Mouse (Mus musculus): ENCODE measurements around the gene Notch1. TPM values are rescaled to one million over a fixed set of nuclear protein-coding genes. Genes with fewer than 3 reads are reported as not detected.
A peak's percentile ranks its signal among the peaks of the same experiment; 100 is the strongest.

Gene Notch1
- polyA plus RNA-seq, 1 experiment, result 159 TPM

- Histone ChIP-seq H3K4me1 (replicated peaks; ENCODE audit: control insufficient read depth, insufficient read depth, low read length) (peaks cover 62% of the 10 kb centered on the region), H3K27ac (ENCODE audit: control insufficient read depth, insufficient read depth, low read length) (no peak overlapping the region), H3K4me3 (ENCODE audit: control insufficient read depth, insufficient read depth, low read length) (no peak overlapping the region), H3K27me3 (ENCODE audit: control insufficient read depth, insufficient read depth, low read length) (no peaks in the 10 kb centered on the region), H3K36me3 (ENCODE audit: control insufficient read depth, insufficient read depth, low read length) (no peaks in the 10 kb centered on the region)
- no peak for TF ChIP-seq POLR2A (IDR thresholded peaks at IDR 0.05; ENCODE audit: control insufficient read depth, extremely low read depth, insufficient read depth, low read length, poor library complexity)
- TF ChIP-seq CTCF (IDR thresholded peaks at IDR 0.05; ENCODE audit: borderline replicate concordance, control insufficient read depth, extremely low read depth, insufficient read depth, low read length, poor library complexity), result no peak
- no peak for DNase-seq
- 67% methylated on average over 9 of the region's 9 CpGs for WGBS
Measured at GRCm38 (mm10) chr2:26553904-26554303, 37.4 kb upstream of the Notch1 start.

GRCm38 (mm10) chr2:26552066-26552465 is 35.6 kb upstream of the Notch1 start:
- H3K36me3 ChIP-seq (ENCODE audit: control insufficient read depth, insufficient read depth, low read length), result no peaks in the 10 kb centered on the region
- no peak for TF ChIP-seq CTCF (IDR thresholded peaks at IDR 0.05; ENCODE audit: borderline replicate concordance, control insufficient read depth, extremely low read depth, insufficient read depth, low read length, poor library complexity)
- no peak for TF ChIP-seq POLR2A (IDR thresholded peaks at IDR 0.05; ENCODE audit: control insufficient read depth, extremely low read depth, insufficient read depth, low read length, poor library complexity)
- H3K27ac ChIP-seq (ENCODE audit: control insufficient read depth, insufficient read depth, low read length), result peak overlapping the region; percentile 63
- peak; percentile 76 for DNase-seq
- H3K4me1 ChIP-seq (replicated peaks; ENCODE audit: control insufficient read depth, insufficient read depth, low read length), result peaks cover 79% of the 10 kb centered on the region
- H3K27me3 ChIP-seq (ENCODE audit: control insufficient read depth, insufficient read depth, low read length), result no peaks in the 10 kb centered on the region
- no peak overlapping the region for H3K4me3 ChIP-seq (ENCODE audit: control insufficient read depth, insufficient read depth, low read length)
- WGBS, result 51% methylated on average over 2 of the region's 2 CpGs

GRCm38 (mm10) chr2:26551446-26551845 is 35.0 kb upstream of the Notch1 start:
- Histone ChIP-seq H3K27ac (ENCODE audit: control insufficient read depth, insufficient read depth, low read length) (peak overlapping the region; percentile 63), H3K4me1 (replicated peaks; ENCODE audit: control insufficient read depth, insufficient read depth, low read length) (peaks cover 79% of the 10 kb centered on the region), H3K36me3 (ENCODE audit: control insufficient read depth, insufficient read depth, low read length) (no peaks in the 10 kb centered on the region), H3K4me3 (ENCODE audit: control insufficient read depth, insufficient read depth, low read length) (no peak overlapping the region), H3K27me3 (ENCODE audit: control insufficient read depth, insufficient read depth, low read length) (no peaks in the 10 kb centered on the region)
- WGBS, result 9% methylated on average over 8 of the region's 8 CpGs
- TF ChIP-seq POLR2A (IDR thresholded peaks at IDR 0.05; ENCODE audit: control insufficient read depth, extremely low read depth, insufficient read depth, low read length, poor library complexity), result no peak; the same call in 1 of the 2 replicates
- peak; percentile 76 for DNase-seq

GRCm38 (mm10) chr2:26550777-26551176 is 34.3 kb upstream of the Notch1 start:
- Histone ChIP-seq H3K36me3 (ENCODE audit: control insufficient read depth, insufficient read depth, low read length) (no peaks in the 10 kb centered on the region), H3K27ac (ENCODE audit: control insufficient read depth, insufficient read depth, low read length) (peak overlapping the region; percentile 79; the same call in 1 of the 2 replicates), H3K27me3 (ENCODE audit: control insufficient read depth, insufficient read depth, low read length) (no peaks in the 10 kb centered on the region), H3K4me1 (replicated peaks; ENCODE audit: control insufficient read depth, insufficient read depth, low read length) (peaks cover 76% of the 10 kb centered on the region), H3K4me3 (ENCODE audit: control insufficient read depth, insufficient read depth, low read length) (no peak overlapping the region)
- no peak for DNase-seq
- 47% methylated on average over 3 of the region's 3 CpGs for WGBS
- TF ChIP-seq CTCF (IDR thresholded peaks at IDR 0.05; ENCODE audit: borderline replicate concordance, control insufficient read depth, extremely low read depth, insufficient read depth, low read length, poor library complexity) (no peak), POLR2A (IDR thresholded peaks at IDR 0.05; ENCODE audit: control insufficient read depth, extremely low read depth, insufficient read depth, low read length, poor library complexity) (no peak)

- H3K36me3 ChIP-seq (ENCODE audit: control insufficient read depth, insufficient read depth, low read length), result no peaks in the 10 kb centered on the region
- peak; percentile 50 for DNase-seq
- peak overlapping the region; percentile 79; the same call in 1 of the 2 replicates for H3K27ac ChIP-seq (ENCODE audit: control insufficient read depth, insufficient read depth, low read length)
- 15% methylated on average over 3 of the region's 3 CpGs for WGBS
- H3K4me3 ChIP-seq (ENCODE audit: control insufficient read depth, insufficient read depth, low read length), result no peak overlapping the region
- no peak for TF ChIP-seq POLR2A (IDR thresholded peaks at IDR 0.05; ENCODE audit: control insufficient read depth, extremely low read depth, insufficient read depth, low read length, poor library complexity)
- TF ChIP-seq CTCF (IDR thresholded peaks at IDR 0.05; ENCODE audit: borderline replicate concordance, control insufficient read depth, extremely low read depth, insufficient read depth, low read length, poor library complexity), result no peak
- peaks cover 75% of the 10 kb centered on the region for H3K4me1 ChIP-seq (replicated peaks; ENCODE audit: control insufficient read depth, insufficient read depth, low read length)
- H3K27me3 ChIP-seq (ENCODE audit: control insufficient read depth, insufficient read depth, low read length), result no peaks in the 10 kb centered on the region
Measured at GRCm38 (mm10) chr2:26550205-26550604, 33.7 kb upstream of the Notch1 start.

- no peak overlapping the region for H3K4me3 ChIP-seq (ENCODE audit: control insufficient read depth, insufficient read depth, low read length)
- TF ChIP-seq CTCF (IDR thresholded peaks at IDR 0.05; ENCODE audit: borderline replicate concordance, control insufficient read depth, extremely low read depth, insufficient read depth, low read length, poor library complexity), result no peak
- TF ChIP-seq POLR2A (IDR thresholded peaks at IDR 0.05; ENCODE audit: control insufficient read depth, extremely low read depth, insufficient read depth, low read length, poor library complexity), result no peak
- 30% methylated on average over 10 of the region's 10 CpGs for WGBS
- no peaks in the 10 kb centered on the region for H3K36me3 ChIP-seq (ENCODE audit: control insufficient read depth, insufficient read depth, low read length)
- H3K27me3 ChIP-seq (ENCODE audit: control insufficient read depth, insufficient read depth, low read length), result no peaks in the 10 kb centered on the region
- peak overlapping the region; percentile 32; the same call in 1 of the 2 replicates for H3K27ac ChIP-seq (ENCODE audit: control insufficient read depth, insufficient read depth, low read length)
- peaks cover 72% of the 10 kb centered on the region for H3K4me1 ChIP-seq (replicated peaks; ENCODE audit: control insufficient read depth, insufficient read depth, low read length)
- DNase-seq, result no peak
Measured at GRCm38 (mm10) chr2:26549801-26550200, 33.3 kb upstream of the Notch1 start.

- 22% methylated on average over 2 of the region's 2 CpGs for WGBS
- Histone ChIP-seq H3K4me3 (ENCODE audit: control insufficient read depth, insufficient read depth, low read length) (no peak overlapping the region), H3K27me3 (ENCODE audit: control insufficient read depth, insufficient read depth, low read length) (no peaks in the 10 kb centered on the region), H3K36me3 (ENCODE audit: control insufficient read depth, insufficient read depth, low read length) (no peaks in the 10 kb centered on the region), H3K4me1 (replicated peaks; ENCODE audit: control insufficient read depth, insufficient read depth, low read length) (peaks cover 61% of the 10 kb centered on the region), H3K27ac (ENCODE audit: control insufficient read depth, insufficient read depth, low read length) (no peak overlapping the region)
- no peak for DNase-seq
- TF ChIP-seq POLR2A (IDR thresholded peaks at IDR 0.05; ENCODE audit: control insufficient read depth, extremely low read depth, insufficient read depth, low read length, poor library complexity) (no peak), CTCF (IDR thresholded peaks at IDR 0.05; ENCODE audit: borderline replicate concordance, control insufficient read depth, extremely low read depth, insufficient read depth, low read length, poor library complexity) (no peak)
Measured at GRCm38 (mm10) chr2:26547481-26547880, 31.0 kb upstream of the Notch1 start.
